Mouse (Mus musculus) retina, postnatal 7 days (tissue): ENCODE data around the gene Ncl.

Source experiments
- DNase-seq: peaks from one replicate; pipeline ENCODE4 v3.0.0-alpha.2; 2012; ENCODE audit warnings: low read depth, low spot score

The Ncl gene

DNA sequence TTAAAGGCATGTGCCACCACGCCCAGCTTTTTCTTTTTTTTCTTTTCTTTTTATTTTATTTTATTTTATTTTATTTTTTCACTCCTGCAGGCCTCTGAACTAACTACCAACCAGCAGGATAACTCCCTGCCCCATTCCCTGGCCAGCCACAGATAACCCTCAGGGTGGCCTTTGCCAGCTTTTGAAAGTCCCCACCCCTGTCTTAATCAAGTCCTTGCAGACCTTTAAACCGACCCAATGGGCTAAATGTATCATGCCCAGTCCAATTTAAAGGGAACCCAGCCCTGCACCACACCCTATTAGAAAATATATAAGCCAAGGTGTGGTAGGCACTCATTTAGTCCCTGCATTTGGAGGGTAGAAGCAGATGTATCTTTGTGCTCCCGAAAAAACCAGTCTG lies 46.9 kb downstream of the Ncl start:
- DNase-seq: no peak

- DNase-seq: no peak
Measured at GRCm38 (mm10) chr1:86311467-86312005, 47.7 kb downstream of the Ncl start.

GRCm38 (mm10) chr1:86310536-86311310 lies 48.5 kb downstream of the Ncl start:
- no peak for DNase-seq

DNA sequence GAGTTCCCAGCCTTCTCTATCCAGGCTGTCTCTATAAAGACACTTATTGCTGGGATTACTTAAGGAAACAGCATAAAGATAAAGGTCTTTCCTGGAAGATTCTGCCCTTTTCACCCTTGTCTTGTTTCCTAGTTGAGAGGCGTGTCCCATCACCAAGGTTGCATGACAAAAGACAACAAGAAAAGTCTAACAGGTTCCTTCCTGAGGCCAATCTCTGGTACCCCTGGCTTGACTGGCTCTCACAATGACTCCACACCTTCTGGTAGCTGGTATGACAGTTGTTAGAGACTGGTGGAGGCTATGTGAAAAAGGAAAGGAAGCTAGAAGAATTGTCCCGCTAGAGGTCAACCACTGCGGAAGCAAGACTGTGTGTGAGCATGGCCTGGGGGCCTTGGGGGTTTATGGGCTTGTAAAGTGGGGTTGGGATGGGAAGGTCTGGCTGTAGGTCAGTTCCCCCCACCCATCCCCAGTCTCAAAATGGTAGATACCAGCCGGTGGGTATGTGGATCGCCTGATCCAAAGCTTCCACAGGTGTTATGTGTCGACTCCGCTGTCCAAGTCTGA lies 49.8 kb downstream of the Ncl start:
- DNase-seq: no peak

- DNase-seq: no peak
Measured at GRCm38 (mm10) chr1:86307871-86308641, 51.1 kb downstream of the Ncl start.

- no peak for DNase-seq
Measured at GRCm38 (mm10) chr1:86307177-86307762, 51.9 kb downstream of the Ncl start.

GRCm38 (mm10) chr1:86306686-86307085 lies 52.5 kb downstream of the Ncl start:
- no peak for DNase-seq

- no peak for DNase-seq
Measured at GRCm38 (mm10) chr1:86303873-86304250, 55.3 kb downstream of the Ncl start.

- no peak for DNase-seq
Measured at GRCm38 (mm10) chr1:86303063-86303872, 55.9 kb downstream of the Ncl start.

- DNase-seq: no peak
Measured at GRCm38 (mm10) chr1:86302532-86302931, 56.7 kb downstream of the Ncl start, which contains the start of gene B3gnt7. B3gnt7 (plus strand) TSS chr1:86302832.

DNA sequence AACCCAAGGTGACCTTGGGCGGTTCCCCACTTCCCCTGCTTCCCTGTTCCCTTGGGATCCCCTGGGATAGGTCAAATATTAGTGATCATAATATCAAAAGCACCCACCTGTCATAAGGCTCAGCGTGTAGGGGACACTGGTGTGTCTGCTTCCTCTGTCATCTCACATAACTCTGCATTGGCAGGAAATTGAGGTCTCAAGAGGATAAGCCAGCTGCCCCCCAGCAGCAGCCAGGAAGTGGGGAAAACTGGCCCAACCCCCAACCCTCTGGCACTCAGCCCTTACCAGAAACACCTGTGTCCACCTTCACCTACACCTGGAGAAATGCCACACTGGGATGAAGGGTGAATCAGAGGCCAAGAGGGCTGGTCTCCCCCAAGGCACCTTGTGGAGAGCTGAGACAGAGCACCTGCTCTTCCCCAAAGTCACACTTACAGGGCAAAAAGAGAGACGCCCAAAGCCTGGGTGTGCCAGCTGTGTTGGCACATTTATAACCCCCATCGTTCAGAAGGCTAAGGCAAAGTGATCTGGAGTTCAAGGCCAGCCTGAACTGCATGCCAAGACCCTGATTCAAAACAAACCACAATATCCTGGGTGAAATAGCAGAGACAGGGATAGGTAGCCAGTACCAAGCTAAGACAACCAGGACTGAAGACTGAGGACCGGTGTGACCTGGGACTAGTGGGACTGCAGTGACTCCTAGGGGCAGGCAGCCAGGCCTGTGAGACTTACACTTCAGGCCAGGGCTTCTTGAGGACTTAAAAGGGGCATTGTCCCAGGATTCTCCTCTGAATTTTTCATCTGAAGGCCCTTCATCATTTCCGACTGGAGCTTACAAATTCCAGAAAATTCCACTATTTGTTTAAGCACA lies 57.7 kb downstream of the Ncl start:
- no peak for DNase-seq

- DNase-seq: no peak
Measured at GRCm38 (mm10) chr1:86300731-86301130, 58.5 kb downstream of the Ncl start.

GRCm38 (mm10) chr1:86300093-86300492 lies 59.1 kb downstream of the Ncl start:
- DNase-seq: no peak
